Mouse (Mus musculus) MEL (cell line): Measurements from ENCODE around the gene Brat1. TPM values are rescaled to one million over a fixed set of nuclear protein-coding genes. Genes with fewer than 3 reads are reported as not detected.

Experiments used
- DNase-seq: peaks from one replicate; pipeline ENCODE4 v3.0.0; 2011; ENCODE audit warnings: low read depth, low spot score
- H3K27ac ChIP-seq: 2 replicates; pipeline ENCODE4 v1.5.1; 2012; ENCODE audit warnings: low read depth, mild to moderate bottlenecking, control low read depth, low read length, moderate library complexity; ENCODE audit not compliant: control insufficient read depth
- H3K27me3 ChIP-seq, 2 experiments: fragments of 150-350 bp in 1 of 2; sonication (generic) in 1 of 2; 2 replicates each; pipeline ENCODE4 v1.6.1; 2012; ENCODE audit warnings: low read length in 2 of 2, mild to moderate bottlenecking in 2 of 2, improper control_type of control experiment in 1 of 2, moderate library complexity in 1 of 2; ENCODE audit not compliant: insufficient read depth in 2 of 2, control insufficient read depth in 1 of 2
- H3K36me3 ChIP-seq, 2 experiments: 2 replicates each; pipeline ENCODE4 v1.6.1; 2012 to 2014; ENCODE audit warnings: low read length in 2 of 2, improper control_type of control experiment in 1 of 2, inconsistent platforms in 1 of 2, mild to moderate bottlenecking in 1 of 2; ENCODE audit not compliant: insufficient read depth in 2 of 2, control insufficient read depth in 1 of 2
- H3K4me1 ChIP-seq, 2 experiments: fragments of 150-350 bp in 1 of 2; sonication (generic) in 1 of 2; 2 replicates each; pipeline ENCODE4 v1.6.1; 2012; ENCODE audit warnings: low read length in 2 of 2, improper control_type of control experiment in 1 of 2, mild to moderate bottlenecking in 1 of 2; ENCODE audit not compliant: insufficient read depth in 2 of 2, control insufficient read depth in 1 of 2
- H3K4me3 ChIP-seq, 2 experiments: fragments of 150-350 bp in 1 of 2; sonication (generic) in 1 of 2; 2 replicates each; pipeline ENCODE4 v1.5.1; 2012; ENCODE audit warnings: low read depth in 2 of 2, low read length in 2 of 2, mild to moderate bottlenecking in 2 of 2, moderate library complexity in 2 of 2, control low read depth in 1 of 2, improper control_type of control experiment in 1 of 2; ENCODE audit not compliant: control insufficient read depth in 1 of 2, insufficient read depth in 1 of 2
- H3K79me2 ChIP-seq: 2 replicates; pipeline ENCODE4 v1.6.1; 2012; ENCODE audit warnings: mild to moderate bottlenecking, low read length, moderate library complexity; ENCODE audit not compliant: control insufficient read depth, poor library complexity, insufficient read depth
- H3K9ac ChIP-seq: 2 replicates; pipeline ENCODE4 v1.6.1; 2012; ENCODE audit warnings: low read depth, mild to moderate bottlenecking, control low read depth, low read length, moderate library complexity; ENCODE audit not compliant: control insufficient read depth, poor library complexity, severe bottlenecking
- H3K9me3 ChIP-seq: fragments of 150-350 bp; sonication (generic); replicated peaks from 2 replicates; pipeline ENCODE4 v1.6.1; 2012; ENCODE audit warnings: mild to moderate bottlenecking, low read length, improper control_type of control experiment, moderate library complexity; ENCODE audit not compliant: insufficient read depth
- BHLHE40 ChIP-seq: IDR thresholded peaks from 2 replicates; pipeline ENCODE4 v1.6.1; 2012; ENCODE audit warnings: low read depth, mild to moderate bottlenecking, inconsistent platforms, low read length, improper control_type of control experiment, borderline replicate concordance
- CHD2 ChIP-seq: IDR thresholded peaks from 2 replicates; pipeline ENCODE4 v1.6.1; 2011; ENCODE audit warnings: low read length, improper control_type of control experiment
- E2F4 ChIP-seq: IDR thresholded peaks from 2 replicates; pipeline ENCODE4 v1.6.1; 2011; ENCODE audit warnings: low read depth, low read length, improper control_type of control experiment, borderline replicate concordance
- EP300 ChIP-seq, 2 experiments: IDR thresholded peaks; 2 replicates each; pipeline ENCODE4 v1.6.1; 2011; ENCODE audit warnings: improper control_type of control experiment in 2 of 2, low read length in 2 of 2, low read depth in 1 of 2, mild to moderate bottlenecking in 1 of 2
- POLR2A ChIP-seq, 2 experiments: IDR thresholded peaks; 2 replicates each; pipeline ENCODE4 v1.6.1; 2011 to 2012; ENCODE audit warnings: low read length in 2 of 2, mild to moderate bottlenecking in 2 of 2, control low read depth in 1 of 2, improper control_type of control experiment in 1 of 2, low read depth in 1 of 2, moderate library complexity in 1 of 2; ENCODE audit not compliant: control insufficient read depth in 1 of 2, insufficient read depth in 1 of 2, poor library complexity in 1 of 2
- UBTF ChIP-seq: IDR thresholded peaks from 2 replicates; pipeline ENCODE4 v1.6.1; 2012; ENCODE audit warnings: low read depth, mild to moderate bottlenecking, inconsistent platforms, low read length, improper control_type of control experiment, moderate library complexity, borderline replicate concordance; ENCODE audit not compliant: insufficient read depth
- USF2 ChIP-seq, 2 experiments: IDR thresholded peaks; 2 replicates each; pipeline ENCODE4 v1.6.1; 2011 to 2012; ENCODE audit warnings: improper control_type of control experiment in 2 of 2, low read length in 2 of 2, borderline replicate concordance in 1 of 2, inconsistent platforms in 1 of 2, low read depth in 1 of 2, mild to moderate bottlenecking in 1 of 2; ENCODE audit not compliant: insufficient read depth in 1 of 2
- polyA plus RNA-seq, 2 experiments: library from polyadenylated mRNA; stranded (reverse) in 1 of 2; unstranded in 1 of 2; fragments of >175 nt in 1 of 2; fragments of >200 nt in 1 of 2; gene quantifications; 2 replicates each; pipeline versions ENCODE4 v1.2.1 to v1.2.4; 2012; ENCODE audit warnings: low replicate concordance in 2 of 2, low read depth in 1 of 2; ENCODE audit not compliant: insufficient read length in 2 of 2, insufficient read depth in 1 of 2, missing spikeins in 1 of 2
- total RNA-seq: library from RNA; depleted of rRNA; stranded (reverse); fragments of 300-350 nt; gene quantifications from 2 replicates; pipeline ENCODE4 v1.2.3, GENCODE M21; 2012; rRNA removed

Brat1 gene
- total and polyA plus RNA-seq, 3 experiments = 13.7 to 14.2 TPM; not detected in 1

GRCm38 (mm10) chr5:140767704-140768141 lies 62.9 kb downstream of the Brat1 start:
- no peak for TF ChIP-seq USF2 (IDR thresholded peaks at IDR 0.05; ENCODE audit: borderline replicate concordance in 1 of 2, insufficient read depth in 1 of 2, low read depth in 1 of 2, low read length in 2 of 2)
- no peak for TF ChIP-seq BHLHE40
- TF ChIP-seq E2F4 = no peak
- no peak for TF ChIP-seq EP300 (IDR thresholded peaks at IDR 0.05; ENCODE audit: low read depth in 1 of 2, low read length in 2 of 2)
- no peak for TF ChIP-seq UBTF
- TF ChIP-seq CHD2 = no peak
- no peaks in the 10 kb centered on the region for H3K9me3 ChIP-seq
- DNase-seq = peak; percentile 21
- no peak overlapping the region for H3K27ac ChIP-seq
- H3K79me2 ChIP-seq = no peaks in the 10 kb centered on the region
- H3K4me3 ChIP-seq = no peak overlapping the region
- no peak overlapping the region for H3K9ac ChIP-seq
- peaks cover 12 to 24% of the 10 kb centered on the region in 2 experiments for H3K4me1 ChIP-seq
- no peaks in the 10 kb centered on the region for H3K27me3 ChIP-seq
- peaks cover 0 to 12% of the 10 kb centered on the region in 2 experiments; a peak in 2 of 4 replicates for H3K36me3 ChIP-seq

GRCm38 (mm10) chr5:140768333-140768732 lies 63.5 kb downstream of the Brat1 start:
- DNase-seq = peak; percentile 46
- Histone ChIP-seq H3K27me3 (no peaks in the 10 kb centered on the region), H3K9me3 (no peaks in the 10 kb centered on the region), H3K36me3 (peaks cover 0 to 14% of the 10 kb centered on the region in 2 experiments; a peak in 2 of 4 replicates), H3K4me3 (no peak overlapping the region), H3K4me1 (peaks cover 12 to 28% of the 10 kb centered on the region in 2 experiments), H3K27ac (no peak overlapping the region), H3K9ac (no peak overlapping the region), H3K79me2 (no peaks in the 10 kb centered on the region)
- TF ChIP-seq POLR2A (IDR thresholded peaks at IDR 0.05; ENCODE audit: control insufficient read depth in 1 of 2, insufficient read depth in 1 of 2, low read depth in 1 of 2, low read length in 2 of 2, poor library complexity in 1 of 2) = no peak

Other genes with a start within 250 kb of the Brat1 start
- 2.7 and 4.1 TPM in 2 replicates for gene Chst12, start 199.5 kb upstream of the Brat1 start, total RNA-seq
- gene Chst12, start 199.5 kb upstream of the Brat1 start, polyA plus RNA-seq = 1 to 10 TPM in 1 of 2 experiments, not detected in 1; 8.6 TPM
- not detected in 2 replicates for gene Grifin, start 139.9 kb upstream of the Brat1 start, total RNA-seq
- gene Grifin, start 139.9 kb upstream of the Brat1 start, polyA plus RNA-seq = under 1 TPM in 1 of 2 experiments, not detected in 1; 0.32 TPM
- 8.6 and 14.1 TPM in 2 replicates for gene Lfng, start 97.7 kb upstream of the Brat1 start, total RNA-seq
- gene Lfng, start 97.7 kb upstream of the Brat1 start, polyA plus RNA-seq = 10 to 100 TPM in 1 of 2 experiments, not detected in 1; 11.2 TPM
- 4.6 and 5.9 TPM in 2 replicates for gene Ttyh3, start 56.0 kb upstream of the Brat1 start, total RNA-seq
- 10 to 100 TPM in 1 of 2 experiments, not detected in 1; 35.7 TPM for gene Ttyh3, start 56.0 kb upstream of the Brat1 start, polyA plus RNA-seq
- gene Iqce, start 2.6 kb upstream of the Brat1 start, total RNA-seq = 6.4 and 7.3 TPM in 2 replicates
- 10 to 100 TPM in 1 of 2 experiments, not detected in 1; 21.2 TPM for gene Iqce, start 2.6 kb upstream of the Brat1 start, polyA plus RNA-seq
- gene Amz1, start 19.1 kb downstream of the Brat1 start, total RNA-seq = 1.7 TPM in 2 replicates
- gene Amz1, start 19.1 kb downstream of the Brat1 start, polyA plus RNA-seq = under 1 TPM in 1 of 2 experiments, not detected in 1; 0.68 TPM
- 36.7 and 46.0 TPM in 2 replicates for gene Gna12, start 125.4 kb downstream of the Brat1 start, total RNA-seq
- gene Gna12, start 125.4 kb downstream of the Brat1 start, polyA plus RNA-seq = 10 to 100 TPM in 1 of 2 experiments, not detected in 1; 55.2 TPM